7 mouse cellular contexts compared by ENCODE assay signal in genomic region chr8:42870262-42870661, GRCm38 (mm10).
"Had no signal": no experiment of that assay in that cellular context is flagged by ENCODE, and none has a peak within 500 bp of the region (broad histone marks: within the 10 kb centered on the region; RNA-seq: fewer than 3 reads in every experiment).

No protein-coding gene starts in this region.

- DNase-seq: lung, adult 2 months; lung, postnatal 14 days; lung, postnatal 36 days; right cerebral cortex, postnatal 14 days; thymus, adult 2 months; thymus, postnatal 25 days; thymus, postnatal 4 days had no signal
